Mouse (Mus musculus) liver, embryonic 13.5 days (tissue): Measurements from ENCODE around the gene Slc6a16. TPM values are rescaled to one million over a fixed set of nuclear protein-coding genes. Genes with fewer than 3 reads are reported as not detected.
A peak's percentile ranks its signal among the peaks of the same experiment; 100 is the strongest.

Experiments used
- ATAC-seq: fragments of 200-750 bp; cut with Nextera tagmentation; 2 replicates; pipeline ENCODE4 v1.8.0; 2017; ENCODE audit warnings: low read depth, mild to moderate bottlenecking, moderate number of reproducible peaks, moderate library complexity
- DNase-seq: peaks from one replicate; pipeline ENCODE4 v3.0.0; 2022
- H3K27ac ChIP-seq: fragments of 300-500 bp; sonication (generic); 2 replicates; pipeline ENCODE4 v1.5.1; 2015; ENCODE audit warnings: moderate library complexity, mild to moderate bottlenecking, inconsistent platforms
- H3K27me3 ChIP-seq: fragments of 300-500 bp; sonication (generic); 2 replicates; pipeline ENCODE4 v1.6.1; 2015; ENCODE audit warnings: mild to moderate bottlenecking, inconsistent platforms
- H3K36me3 ChIP-seq: fragments of 300-500 bp; sonication (generic); 2 replicates; pipeline ENCODE4 v1.6.1; 2015; ENCODE audit warnings: mild to moderate bottlenecking, inconsistent platforms
- H3K4me1 ChIP-seq: fragments of 300-500 bp; sonication (generic); replicated peaks from 2 replicates; pipeline ENCODE4 v1.6.1; 2015; ENCODE audit warnings: inconsistent platforms
- H3K4me2 ChIP-seq: fragments of 300-500 bp; sonication (generic); 2 replicates; pipeline ENCODE4 v1.6.1; 2015; ENCODE audit warnings: inconsistent platforms, mild to moderate bottlenecking, moderate library complexity
- H3K4me3 ChIP-seq: fragments of 300-500 bp; sonication (generic); replicated peaks from 2 replicates; pipeline ENCODE4 v1.5.1; 2015; ENCODE audit warnings: mild to moderate bottlenecking, inconsistent platforms
- H3K9ac ChIP-seq: fragments of 300-500 bp; sonication (generic); 2 replicates; pipeline ENCODE4 v1.6.1; 2015; ENCODE audit warnings: mild to moderate bottlenecking, inconsistent platforms
- H3K9me3 ChIP-seq: fragments of 300-500 bp; sonication (generic); replicated peaks from 2 replicates; pipeline ENCODE4 v1.6.1; 2016; ENCODE audit warnings: inconsistent platforms
- WGBS: fragments of 180-500 bp; shearing (Covaris S2); methylation state at CpG from one replicate; pipeline ENCODE4 v1.1.7; 2015; ENCODE audit not compliant: insufficient replicate concordance; 5-methylcytosine and 5-hydroxymethylcytosine counted together
- polyA plus RNA-seq: library from polyadenylated mRNA; unstranded; fragments of >200 nt; fragmentation: Nextera tagmentation; extraction: Ambion mirVana; gene quantifications from 2 replicates; pipeline ENCODE4 v1.2.1, GENCODE M21; 2015

Gene Slc6a16
- not detected in 2 replicates for polyA plus RNA-seq

GRCm38 (mm10) chr7:45240633-45241388, at the start of gene Slc6a16:
Slc6a16 (plus strand) TSS chr7:45241085.
- H3K9ac ChIP-seq: 0 out of 2 replicates have a peak within 1 kb of the TSS, but pooled peaks have one; percentile 10
- no peak for ATAC-seq

GRCm38 (mm10) chr7:45191161-45191560, 49.7 kb upstream of the Slc6a16 start:
- Histone ChIP-seq H3K9ac (no peak overlapping the region), H3K27ac (no peak overlapping the region), H3K27me3 (peaks cover 84% of the 10 kb centered on the region), H3K4me3 (no peak overlapping the region), H3K9me3 (no peaks in the 10 kb centered on the region), H3K4me1 (no peaks in the 10 kb centered on the region), H3K4me2 (no peak overlapping the region), H3K36me3 (no peaks in the 10 kb centered on the region)
- 62% methylated on average over 2 of the region's 2 CpGs for WGBS
- DNase-seq (no peak), ATAC-seq (no peak)

More at GRCm38 (mm10) chr7:45240633-45241388, at the start of gene Slc6a16:
- H3K36me3 ChIP-seq: no peaks in the 10 kb centered on the region
- H3K4me1 ChIP-seq: peaks cover 36% of the 10 kb centered on the region
- DNase-seq: no peak
- peaks cover 3% of the 10 kb centered on the region for H3K27me3 ChIP-seq
- no peaks in the 10 kb centered on the region for H3K9me3 ChIP-seq
- peak within 1 kb of the TSS; percentile 30 for H3K4me2 ChIP-seq
- WGBS: 48% methylated on average over 53 of the region's 53 CpGs
- H3K4me3 ChIP-seq: no peak within 1 kb of the TSS
- H3K27ac ChIP-seq: no peak within 1 kb of the TSS

GRCm38 (mm10) chr7:45191803-45192363, 49.0 kb upstream of the Slc6a16 start:
- no peak overlapping the region for H3K27ac ChIP-seq
- H3K27me3 ChIP-seq: peaks cover 81% of the 10 kb centered on the region
- no peak overlapping the region for H3K4me3 ChIP-seq
- H3K4me2 ChIP-seq: no peak overlapping the region
- H3K36me3 ChIP-seq: no peaks in the 10 kb centered on the region
- no peaks in the 10 kb centered on the region for H3K9me3 ChIP-seq
- H3K9ac ChIP-seq: no peak overlapping the region
- H3K4me1 ChIP-seq: no peaks in the 10 kb centered on the region
- DNase-seq: no peak
- WGBS: 19% methylated on average over 8 of the region's 8 CpGs
- no peak for ATAC-seq

GRCm38 (mm10) chr7:45192585-45193310, 48.1 kb upstream of the Slc6a16 start:
- Histone ChIP-seq H3K4me2 (no peak overlapping the region), H3K9me3 (no peaks in the 10 kb centered on the region), H3K4me3 (no peak overlapping the region), H3K9ac (no peak overlapping the region), H3K27ac (no peak overlapping the region), H3K27me3 (peaks cover 82% of the 10 kb centered on the region), H3K4me1 (no peaks in the 10 kb centered on the region), H3K36me3 (no peaks in the 10 kb centered on the region)
- DNase-seq: no peak
- ATAC-seq: no peak
- 70% methylated on average over 7 of the region's 7 CpGs for WGBS

- Histone ChIP-seq H3K4me2 (no peak overlapping the region), H3K4me3 (no peak overlapping the region), H3K27ac (no peak overlapping the region), H3K9ac (no peak overlapping the region), H3K36me3 (no peaks in the 10 kb centered on the region), H3K9me3 (no peaks in the 10 kb centered on the region), H3K4me1 (no peaks in the 10 kb centered on the region), H3K27me3 (peaks cover 78% of the 10 kb centered on the region)
- WGBS: 49% methylated on average over 5 of the region's 5 CpGs
- DNase-seq (no peak), ATAC-seq (no peak)
Measured at GRCm38 (mm10) chr7:45193406-45193805, 47.5 kb upstream of the Slc6a16 start.

GRCm38 (mm10) chr7:45193871-45194785, 46.8 kb upstream of the Slc6a16 start:
- DNase-seq (no peak), ATAC-seq (no peak)
- no peak overlapping the region for H3K4me3 ChIP-seq
- no peak overlapping the region for H3K4me2 ChIP-seq
- H3K9me3 ChIP-seq: no peaks in the 10 kb centered on the region
- WGBS: 59% methylated on average over 17 of the region's 17 CpGs
- H3K9ac ChIP-seq: no peak overlapping the region
- no peaks in the 10 kb centered on the region for H3K36me3 ChIP-seq
- no peaks in the 10 kb centered on the region for H3K4me1 ChIP-seq
- H3K27me3 ChIP-seq: peaks cover 78% of the 10 kb centered on the region
- no peak overlapping the region for H3K27ac ChIP-seq

- H3K4me3 ChIP-seq: no peak overlapping the region
- DNase-seq: no peak
- no peak overlapping the region for H3K27ac ChIP-seq
- H3K27me3 ChIP-seq: peaks cover 73% of the 10 kb centered on the region
- H3K4me1 ChIP-seq: no peaks in the 10 kb centered on the region
- 53% methylated on average over 13 of the region's 13 CpGs for whole genome bisulfite sequencing
- no peak overlapping the region for H3K4me2 ChIP-seq
- ATAC-seq: no peak
- H3K9ac ChIP-seq: no peak overlapping the region
- H3K36me3 ChIP-seq: no peaks in the 10 kb centered on the region
- H3K9me3 ChIP-seq: no peaks in the 10 kb centered on the region
Measured at GRCm38 (mm10) chr7:45195341-45196175, 45.3 kb upstream of the Slc6a16 start.

- H3K4me3 ChIP-seq: no peak overlapping the region
- WGBS: 59% methylated on average over 4 of the region's 4 CpGs
- H3K27me3 ChIP-seq: peaks cover 68% of the 10 kb centered on the region
- H3K4me1 ChIP-seq: no peaks in the 10 kb centered on the region
- DNase-seq: no peak
- ATAC-seq: no peak
- H3K27ac ChIP-seq: no peak overlapping the region
- H3K4me2 ChIP-seq: no peak overlapping the region
- H3K9ac ChIP-seq: no peak overlapping the region
- H3K36me3 ChIP-seq: no peaks in the 10 kb centered on the region
- H3K9me3 ChIP-seq: no peaks in the 10 kb centered on the region
Measured at GRCm38 (mm10) chr7:45196176-45196535, 44.7 kb upstream of the Slc6a16 start.

GRCm38 (mm10) chr7:45196994-45197393, 43.9 kb upstream of the Slc6a16 start:
- no peak overlapping the region for H3K4me2 ChIP-seq
- ATAC-seq: no peak
- no peaks in the 10 kb centered on the region for H3K9me3 ChIP-seq
- DNase-seq: no peak
- no peaks in the 10 kb centered on the region for H3K36me3 ChIP-seq
- no peak overlapping the region for H3K4me3 ChIP-seq
- no peak overlapping the region for H3K27ac ChIP-seq
- 49% methylated on average over 5 of the region's 5 CpGs for WGBS
- no peaks in the 10 kb centered on the region for H3K4me1 ChIP-seq
- H3K27me3 ChIP-seq: peaks cover 60% of the 10 kb centered on the region
- no peak overlapping the region for H3K9ac ChIP-seq

- no peak for ATAC-seq
- peaks cover 48% of the 10 kb centered on the region for H3K27me3 ChIP-seq
- WGBS: 13% methylated on average over 5 of the region's 5 CpGs
Measured at GRCm38 (mm10) chr7:45198435-45198834, 42.5 kb upstream of the Slc6a16 start.

More at GRCm38 (mm10) chr7:45198435-45198834, 42.5 kb upstream of the Slc6a16 start:
- Histone ChIP-seq H3K36me3 (no peaks in the 10 kb centered on the region), H3K9ac (no peak overlapping the region), H3K4me3 (no peak overlapping the region), H3K27ac (no peak overlapping the region), H3K9me3 (no peaks in the 10 kb centered on the region), H3K4me2 (no peak overlapping the region), H3K4me1 (no peaks in the 10 kb centered on the region)
- no peak for DNase-seq
